Mouse (Mus musculus): ENCODE measurements at regions not wholly inside any gene's neighbourhood (a gene's known extent, or its start where the extent isn't known, plus 50 kb on each side); places are given as distances from the start of the nearest gene placed in this dataset.
"Not testable (repeated sequence)": the region's sequence is repeated elsewhere in the genome, so short reads cannot be mapped to it uniquely, and the experiment has no call there.

DNA sequence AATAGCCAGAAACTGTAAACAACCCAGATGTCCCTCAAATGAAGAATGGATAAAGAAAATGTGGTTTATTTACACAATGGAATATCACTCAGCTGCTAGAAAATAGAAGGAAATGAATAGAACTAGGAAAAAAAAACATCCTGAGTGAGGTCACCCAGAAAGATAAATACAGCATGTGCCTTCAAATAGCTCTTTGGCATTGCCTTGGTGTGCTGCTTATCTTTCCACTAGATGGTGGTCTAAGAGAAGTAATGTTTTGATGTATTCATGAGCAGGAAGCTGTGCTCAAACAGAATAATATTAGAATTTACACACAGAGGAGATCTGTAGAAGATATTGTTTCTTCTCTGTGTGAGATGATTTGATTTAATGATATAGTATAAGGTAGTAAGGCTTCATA is 78.8 kb downstream of the Zfp619 start:
- DNase-seq (ENCODE audit: low spot score), result peak; percentile 22

DNA sequence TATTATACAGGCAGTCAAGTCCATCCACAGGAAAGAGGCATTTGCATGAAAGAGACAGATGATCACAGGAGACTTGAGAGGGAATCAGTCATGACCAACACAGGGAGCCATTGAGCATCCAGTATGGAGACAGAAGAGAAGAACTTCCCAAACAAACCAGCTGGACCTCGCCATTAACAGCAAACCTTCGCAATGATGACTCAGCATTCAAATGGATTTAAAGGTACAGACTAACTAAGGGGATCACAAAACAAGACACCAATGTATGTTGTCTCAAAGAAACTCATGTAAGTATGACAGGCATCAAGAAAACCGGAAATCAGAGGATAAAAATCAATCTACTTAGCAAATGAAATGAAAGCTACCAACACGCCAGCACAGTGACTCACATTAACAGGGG is 96.2 kb downstream of the Zfp619 start:
- DNase-seq (ENCODE audit: low spot score), result no peak

DNA sequence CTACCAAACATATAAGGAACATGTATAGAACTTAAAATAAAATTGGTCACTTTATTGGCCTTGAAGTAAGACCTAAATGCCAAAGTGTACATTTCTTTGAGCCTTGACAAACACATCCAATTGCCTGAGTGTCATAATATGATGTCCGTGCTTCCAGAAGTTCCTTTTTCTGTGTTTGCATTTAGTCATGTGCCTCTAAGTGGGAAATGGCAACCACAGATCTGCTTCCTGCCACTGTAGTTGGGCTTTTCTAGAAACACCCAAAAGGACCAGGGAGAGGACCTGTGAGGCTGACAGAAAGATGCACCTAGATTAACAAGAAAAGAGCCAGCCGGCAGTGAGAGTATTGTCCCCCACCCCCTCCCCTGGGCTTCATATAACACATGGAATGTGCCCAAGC is 97.5 kb downstream of the Zfp619 start:
- DNase-seq (ENCODE audit: low spot score), result no peak

DNA sequence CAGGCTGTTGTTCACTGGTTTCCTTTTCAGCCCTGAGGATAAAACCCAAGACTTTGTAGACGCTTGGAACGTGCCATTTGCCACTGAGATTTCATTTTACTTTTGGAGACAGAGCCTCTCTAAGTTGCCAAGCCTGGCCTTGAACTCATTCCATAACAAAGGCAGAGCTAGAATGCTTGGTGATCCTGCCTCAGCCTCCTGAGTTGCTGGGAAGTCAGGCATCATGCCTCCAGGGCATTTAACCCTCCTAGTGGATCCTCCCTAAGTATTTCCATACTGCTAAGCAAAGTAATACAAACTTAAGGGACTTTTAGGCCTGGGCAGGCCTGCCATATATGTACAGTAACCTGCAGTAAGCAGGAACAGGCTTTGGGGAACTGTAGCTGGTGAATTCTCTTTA is 104.2 kb downstream of the Zfp619 start:
- no peak for DNase-seq (ENCODE audit: low spot score)

DNA sequence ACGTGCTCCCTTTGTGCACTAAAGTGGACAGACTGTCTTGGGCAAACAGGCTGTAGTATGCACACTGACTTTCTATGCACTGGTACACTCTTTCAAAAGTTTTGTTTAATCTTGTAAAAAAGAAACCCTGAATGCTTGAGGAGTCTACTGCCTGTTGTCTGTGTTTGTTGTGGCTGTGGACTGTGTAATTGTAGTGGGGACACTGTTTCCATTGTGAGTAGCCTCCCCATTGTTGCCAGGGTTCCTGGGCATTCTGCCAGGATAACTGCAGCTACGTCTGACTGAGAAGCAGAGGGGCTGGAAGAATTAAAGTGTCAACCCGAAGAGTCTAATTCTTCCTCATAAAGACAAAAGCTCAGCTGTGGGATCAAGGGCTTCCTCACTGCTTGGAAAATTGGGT is 115.3 kb downstream of the Zfp619 start:
- DNase-seq (ENCODE audit: low spot score), result no peak

DNA sequence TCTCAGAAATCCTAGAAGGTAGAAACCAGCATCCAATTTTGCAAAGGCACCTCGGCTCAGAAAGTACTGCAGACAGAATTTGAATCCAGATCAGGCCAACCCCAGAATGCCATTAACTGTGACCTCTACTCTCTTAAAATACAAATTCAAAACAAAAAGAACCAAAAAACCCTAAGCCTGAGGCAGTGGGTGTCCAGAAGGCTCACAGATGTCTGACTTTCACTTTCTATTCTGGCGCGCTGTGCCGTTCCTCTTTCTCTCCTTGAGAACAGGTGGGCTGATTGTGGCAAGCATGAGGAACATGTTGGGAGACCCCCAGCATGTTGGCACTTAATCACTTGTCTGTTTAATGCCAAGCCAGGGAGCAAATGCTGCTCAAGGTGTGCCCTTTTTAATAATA is 124.8 kb downstream of the Zfp619 start:
- no peak for DNase-seq (ENCODE audit: low spot score)

DNA sequence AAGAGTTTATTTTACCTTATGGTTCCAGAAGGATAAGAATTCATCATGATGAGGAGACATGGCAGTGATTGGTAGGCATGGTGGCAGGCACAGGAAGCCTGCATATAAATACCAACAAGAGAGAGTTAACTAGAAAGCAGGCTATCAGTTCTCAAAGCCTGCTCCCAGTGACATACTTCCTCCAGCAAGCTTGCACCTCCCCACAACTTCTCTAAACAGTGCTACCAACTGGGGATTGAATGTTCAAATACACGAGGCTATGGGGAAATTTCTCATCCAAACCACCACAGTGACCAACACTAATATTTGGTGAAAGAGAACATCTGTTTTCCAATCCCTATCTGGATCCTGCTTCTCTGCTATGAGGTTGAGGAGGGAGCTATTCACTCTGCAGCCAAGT is 125.8 kb downstream of the Zfp619 start:
- no peak for DNase-seq (ENCODE audit: low spot score)

DNA sequence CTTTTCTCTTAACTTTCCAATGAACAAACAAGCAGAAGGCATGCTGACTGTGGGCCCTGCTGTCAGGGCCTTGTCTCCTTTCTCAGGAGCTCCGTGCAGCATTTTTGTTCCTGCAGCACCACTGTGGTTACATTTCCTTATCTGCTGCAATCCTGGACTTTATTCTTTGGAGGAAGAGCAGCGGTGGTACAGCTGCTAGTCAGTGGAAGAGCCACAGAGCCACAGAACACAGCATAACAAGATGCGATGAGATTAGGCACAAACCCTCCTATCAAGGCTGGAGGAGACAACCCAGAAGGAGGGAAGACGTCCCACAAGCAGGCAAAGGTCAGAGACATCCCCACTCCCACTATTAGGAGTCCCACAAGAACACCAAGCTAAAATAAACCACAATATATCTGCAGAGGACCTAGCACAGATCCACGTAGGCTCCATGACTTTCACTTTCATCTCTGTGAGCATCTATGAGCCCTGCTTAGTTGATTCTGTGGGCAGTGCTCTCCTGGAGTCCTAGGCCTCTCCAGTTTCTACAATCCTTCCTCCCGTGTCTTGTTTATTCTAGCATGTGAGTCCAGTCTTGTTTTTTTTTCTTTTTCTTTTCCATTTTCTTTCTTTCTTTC is 133.0 kb downstream of the Zfp619 start:
- no peak for DNase-seq (ENCODE audit: low spot score)

DNA sequence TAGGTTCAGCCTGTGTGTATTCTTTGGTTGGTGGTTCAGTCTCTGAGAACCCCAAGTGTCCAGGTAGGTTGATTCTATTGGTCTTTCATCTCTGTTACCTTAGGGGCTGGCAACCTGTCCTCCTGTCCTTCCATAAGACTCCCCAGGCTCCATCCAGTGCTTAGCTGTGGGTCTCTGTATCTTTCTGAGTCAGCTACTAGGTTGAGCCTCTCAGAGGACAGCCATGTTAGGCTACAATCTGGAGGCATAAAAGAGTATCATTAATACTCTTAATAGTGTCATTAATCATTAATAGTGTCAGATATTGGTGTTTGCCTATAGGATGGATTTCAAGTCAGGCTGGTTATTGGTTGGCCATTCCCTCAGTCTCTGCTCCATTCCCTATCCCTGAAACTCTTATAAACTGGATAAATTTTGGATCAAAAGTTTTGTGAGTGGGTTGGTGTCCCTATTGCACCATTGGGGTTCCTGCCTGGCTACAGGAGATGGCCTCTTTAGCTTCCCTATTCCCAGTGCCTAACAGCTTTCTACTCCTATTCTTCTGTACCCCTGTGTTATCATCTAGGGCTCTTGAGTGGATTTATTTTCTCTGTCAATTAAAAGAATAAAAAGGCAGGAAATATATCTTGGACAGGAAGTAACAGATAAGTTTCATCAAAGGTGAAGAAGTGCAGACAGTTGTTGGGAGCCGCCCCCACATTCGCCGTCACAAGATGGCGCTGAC is 137.2 kb downstream of the Zfp619 start:
- no peak for DNase-seq (ENCODE audit: low spot score)

DNA sequence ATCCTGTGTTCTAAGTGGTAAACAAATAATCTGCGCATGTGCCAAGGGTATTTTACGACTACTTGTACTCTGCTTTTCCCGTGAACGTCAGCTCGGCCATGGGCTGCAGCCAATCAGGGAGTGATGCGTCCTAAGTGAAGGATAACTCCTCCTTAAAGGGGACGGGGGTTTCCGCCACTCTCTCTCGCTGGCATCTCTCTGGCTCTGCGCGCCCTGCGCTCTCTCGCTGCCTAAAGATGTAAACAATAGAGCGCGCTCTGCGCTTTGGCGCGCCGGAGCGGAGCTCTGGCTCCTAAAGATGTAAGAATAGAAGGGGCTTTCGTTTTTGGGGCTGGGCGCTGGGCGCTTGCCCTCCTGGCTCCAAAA is 137.7 kb downstream of the Zfp619 start:
- not testable (repeated sequence) for DNase-seq (ENCODE audit: low spot score)

DNA sequence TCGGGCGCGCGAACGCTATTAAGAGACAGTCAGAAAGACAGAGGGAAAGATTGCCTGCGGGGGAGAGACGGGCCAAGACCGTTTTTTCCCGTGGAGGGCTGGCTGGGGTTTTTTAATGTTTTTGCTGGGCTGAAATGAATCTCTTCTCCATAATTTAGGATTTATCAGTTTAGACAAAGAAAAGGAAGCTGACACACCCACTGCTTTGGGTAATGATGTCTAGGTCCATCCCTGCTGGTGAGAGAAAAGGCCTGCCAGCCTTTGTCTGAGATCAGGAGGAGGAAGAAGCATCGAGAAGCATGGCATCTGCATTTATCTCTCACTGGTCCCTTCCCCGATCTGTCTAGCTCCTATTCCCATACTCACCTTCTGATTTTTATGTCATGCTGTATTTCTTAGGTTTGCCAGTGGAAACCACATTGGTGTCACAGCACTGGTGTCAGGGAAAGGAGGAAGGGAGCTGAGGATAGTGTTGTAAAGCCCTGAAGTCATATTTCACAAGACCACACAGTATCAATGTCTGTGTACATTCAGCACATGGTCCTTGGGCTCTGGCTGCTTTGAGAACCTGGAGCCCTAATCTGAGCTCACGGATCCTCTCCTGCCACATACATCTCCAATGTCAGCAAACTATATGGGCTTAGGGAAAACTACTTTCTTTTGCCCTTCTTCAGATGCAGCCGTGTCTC is 138.3 kb downstream of the Zfp619 start:
- no peak for DNase-seq (ENCODE audit: low spot score)

DNA sequence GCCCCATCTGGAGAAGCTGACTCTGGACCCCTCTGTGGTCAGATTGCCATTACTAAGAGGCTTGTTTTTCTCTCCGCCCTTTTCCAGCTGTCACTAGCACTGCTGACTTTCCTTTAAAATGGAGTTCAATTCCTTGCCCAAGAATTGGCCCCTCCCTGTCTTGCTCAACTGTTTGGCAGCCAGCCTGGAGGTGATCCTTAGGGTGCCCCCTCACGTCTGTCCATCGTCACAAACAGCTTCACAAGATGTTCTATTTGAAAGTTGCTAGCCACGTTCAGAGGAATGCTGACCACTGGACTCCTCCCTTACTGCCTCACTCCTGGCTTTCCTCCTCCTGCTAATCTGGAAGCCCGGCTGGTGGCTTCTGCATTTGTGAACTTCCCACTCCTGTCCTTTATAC is 142.0 kb downstream of the Zfp619 start:
- DNase-seq (ENCODE audit: low spot score), result no peak

DNA sequence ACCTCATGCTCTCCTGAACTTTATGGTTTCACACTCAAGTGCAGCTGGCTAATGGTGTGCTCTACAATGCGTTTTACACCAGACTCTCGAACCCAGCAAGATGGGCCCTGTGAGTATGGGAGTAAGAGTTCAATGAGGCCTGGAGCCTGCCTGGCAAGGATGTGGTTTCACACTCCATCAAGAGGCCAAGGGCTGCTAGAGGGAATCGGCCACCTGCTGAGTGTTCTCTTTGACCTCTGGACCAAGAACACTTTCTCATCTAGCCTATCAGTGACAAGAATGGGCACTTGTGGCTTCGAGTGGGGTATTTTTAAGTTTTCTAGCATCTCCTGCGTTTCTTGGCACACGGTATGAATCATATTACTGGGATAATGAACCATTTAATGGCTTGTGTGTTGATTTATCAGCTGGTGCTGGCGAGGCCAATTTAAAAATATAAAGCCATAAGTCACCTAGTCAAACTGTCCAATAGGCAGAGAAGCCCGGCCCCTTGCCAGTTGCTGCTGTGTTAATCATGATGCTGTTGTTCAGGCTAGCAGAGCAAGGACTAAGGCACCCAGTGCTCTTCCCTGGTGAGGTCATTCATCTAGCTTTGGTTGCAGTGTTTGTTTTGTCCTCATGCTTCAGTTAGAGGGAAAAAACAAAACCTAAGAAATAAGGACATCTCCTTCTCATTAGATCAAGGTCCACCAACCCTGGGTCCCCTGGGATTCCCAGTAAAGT is 157.7 kb downstream of the Zfp619 start:
- no peak for DNase-seq (ENCODE audit: low spot score)

DNA sequence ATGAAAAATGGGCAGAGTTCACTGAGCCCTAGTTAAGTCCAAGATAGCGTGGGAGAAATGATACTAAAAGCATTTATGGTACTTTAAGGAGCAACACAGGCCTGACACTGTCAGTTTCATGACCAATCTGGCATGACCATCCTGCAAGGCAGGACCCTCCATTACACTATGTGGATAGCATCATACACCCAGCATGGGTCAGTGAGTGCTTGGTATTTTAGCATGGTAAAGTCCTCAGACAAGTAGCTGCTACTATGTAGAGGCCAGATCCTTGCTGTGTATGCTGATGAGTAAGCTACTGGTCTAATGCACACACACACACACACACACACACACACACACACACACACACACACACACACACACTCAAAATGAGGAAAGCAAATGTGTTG is 158.3 kb downstream of the Zfp619 start:
- no peak for DNase-seq (ENCODE audit: low spot score)

DNA sequence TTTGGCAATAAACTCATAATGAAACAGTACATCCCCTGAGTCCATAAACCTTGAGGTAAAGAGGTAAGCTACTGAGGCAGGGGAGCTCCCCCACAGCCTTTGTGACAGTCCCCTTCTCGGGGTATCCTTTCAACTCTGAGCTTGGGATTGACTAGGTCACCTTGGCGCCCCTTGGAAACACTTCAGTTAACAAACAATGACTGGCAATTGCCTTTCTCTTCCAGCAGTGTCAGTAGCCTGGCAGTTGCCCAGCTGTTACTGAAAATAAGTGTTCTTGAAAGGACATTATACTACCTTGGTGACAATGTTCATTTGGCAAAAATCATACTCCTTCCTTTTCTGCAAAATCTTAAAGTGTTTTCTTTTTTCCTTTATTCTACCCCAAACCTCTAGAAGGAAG is 162.8 kb downstream of the Zfp619 start:
- no peak for DNase-seq (ENCODE audit: low spot score)

DNA sequence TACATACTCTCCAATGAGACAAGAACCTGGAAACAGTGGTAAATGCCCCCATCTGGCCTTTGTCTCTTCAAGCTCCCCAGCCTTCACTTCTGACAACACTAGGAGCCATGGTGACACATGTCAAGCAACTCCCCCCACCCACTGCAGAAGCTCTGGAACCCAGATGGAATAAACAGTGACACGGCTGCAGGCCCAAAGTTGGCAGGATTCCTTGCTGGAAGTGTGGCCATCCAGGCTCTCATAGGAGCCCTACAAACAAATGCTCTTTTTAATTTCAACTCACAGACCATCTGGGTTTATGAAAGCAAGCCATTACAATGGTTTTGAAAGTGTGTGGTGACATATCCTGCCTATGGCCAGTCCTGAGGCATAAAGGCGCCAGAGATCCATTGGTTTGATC is 179.0 kb downstream of the Zfp619 start:
- DNase-seq (ENCODE audit: low spot score), result no peak

DNA sequence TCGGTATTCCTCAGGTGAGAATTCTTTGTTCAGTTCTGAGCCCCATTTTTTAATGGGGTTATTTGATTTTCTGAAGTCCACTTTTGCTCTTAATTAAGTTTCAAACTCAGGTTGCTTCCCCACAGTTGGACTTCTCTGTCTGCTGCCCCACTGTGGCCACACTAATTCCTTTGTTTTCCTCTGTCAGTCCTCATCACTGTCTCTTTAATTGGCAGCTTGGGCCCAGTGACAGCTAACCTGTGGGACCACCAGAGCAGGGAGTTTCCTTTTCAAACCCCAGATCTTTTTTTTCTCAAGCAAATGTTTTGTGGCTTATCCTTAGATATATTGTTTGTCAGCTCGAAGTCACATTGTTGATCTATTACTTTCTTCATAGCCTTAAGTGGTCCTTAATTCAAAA is 183.9 kb downstream of the Zfp619 start:
- peak; percentile 82 for DNase-seq (ENCODE audit: low spot score)

DNA sequence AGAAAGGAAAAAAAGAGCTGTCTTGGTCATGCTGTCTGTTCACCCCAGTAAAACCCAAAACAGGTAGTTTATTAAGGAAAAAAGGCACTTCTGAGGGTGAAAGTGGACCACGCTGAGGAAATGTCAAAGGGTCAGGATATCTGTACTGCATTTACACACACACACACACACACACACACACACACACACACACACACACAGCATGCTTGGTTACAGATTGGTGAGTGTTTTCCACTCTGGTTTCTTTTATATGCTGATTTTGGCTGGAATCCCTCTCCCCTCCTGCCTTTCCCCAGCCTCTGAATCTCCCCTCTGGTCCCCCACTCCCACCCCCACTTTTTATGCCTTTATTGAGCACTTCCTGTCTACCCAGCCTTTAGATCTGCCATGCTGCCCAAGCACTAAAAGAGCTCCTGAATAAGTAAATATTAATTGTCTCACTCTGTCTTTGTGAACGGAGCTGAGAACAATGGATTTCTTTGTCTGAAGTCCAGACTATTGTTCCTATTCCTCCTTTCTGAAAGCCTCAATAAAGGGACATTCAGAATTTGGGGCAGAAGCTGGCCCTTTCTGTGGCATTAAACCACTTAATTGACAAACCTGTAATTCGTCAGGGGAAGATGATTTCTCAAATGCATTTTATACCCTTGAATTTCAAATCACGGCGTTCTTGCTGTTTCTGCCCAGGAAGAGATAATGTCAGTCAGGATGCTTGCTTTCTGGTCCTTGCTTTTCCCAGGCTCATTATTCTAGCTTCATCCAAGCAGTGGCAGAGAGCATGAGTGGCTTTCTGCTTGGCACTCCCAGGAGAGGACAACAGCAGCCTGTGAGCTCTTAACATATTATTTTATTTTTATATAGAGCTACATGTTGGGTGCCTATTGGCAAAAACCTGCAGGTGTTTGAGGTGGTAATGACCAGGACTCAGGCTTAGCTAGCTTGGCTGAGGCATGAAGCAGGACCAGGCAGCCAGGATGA is 187.8 kb downstream of the Zfp619 start:
- DNase-seq (ENCODE audit: low spot score), result peak; percentile 72

DNA sequence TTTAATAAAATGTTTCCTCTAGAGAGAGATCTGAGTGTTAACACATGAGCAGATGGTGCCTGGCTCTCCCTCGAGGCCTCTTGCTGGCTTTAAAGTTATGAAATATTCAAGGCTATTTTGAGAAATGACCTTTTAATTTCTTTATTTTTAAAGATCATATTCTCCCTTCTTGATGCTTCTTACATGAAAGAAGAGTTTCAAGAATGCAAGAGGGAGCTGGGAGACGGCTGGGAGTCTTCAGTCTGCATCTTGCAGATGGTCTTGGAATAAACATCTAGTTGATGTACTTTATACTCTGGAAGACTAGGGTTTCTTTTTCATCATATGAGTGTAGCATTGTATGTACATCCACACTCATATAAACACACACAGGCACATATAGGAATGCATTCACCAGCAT is 189.0 kb downstream of the Zfp619 start:
- DNase-seq (ENCODE audit: low spot score), result peak; percentile 17

DNA sequence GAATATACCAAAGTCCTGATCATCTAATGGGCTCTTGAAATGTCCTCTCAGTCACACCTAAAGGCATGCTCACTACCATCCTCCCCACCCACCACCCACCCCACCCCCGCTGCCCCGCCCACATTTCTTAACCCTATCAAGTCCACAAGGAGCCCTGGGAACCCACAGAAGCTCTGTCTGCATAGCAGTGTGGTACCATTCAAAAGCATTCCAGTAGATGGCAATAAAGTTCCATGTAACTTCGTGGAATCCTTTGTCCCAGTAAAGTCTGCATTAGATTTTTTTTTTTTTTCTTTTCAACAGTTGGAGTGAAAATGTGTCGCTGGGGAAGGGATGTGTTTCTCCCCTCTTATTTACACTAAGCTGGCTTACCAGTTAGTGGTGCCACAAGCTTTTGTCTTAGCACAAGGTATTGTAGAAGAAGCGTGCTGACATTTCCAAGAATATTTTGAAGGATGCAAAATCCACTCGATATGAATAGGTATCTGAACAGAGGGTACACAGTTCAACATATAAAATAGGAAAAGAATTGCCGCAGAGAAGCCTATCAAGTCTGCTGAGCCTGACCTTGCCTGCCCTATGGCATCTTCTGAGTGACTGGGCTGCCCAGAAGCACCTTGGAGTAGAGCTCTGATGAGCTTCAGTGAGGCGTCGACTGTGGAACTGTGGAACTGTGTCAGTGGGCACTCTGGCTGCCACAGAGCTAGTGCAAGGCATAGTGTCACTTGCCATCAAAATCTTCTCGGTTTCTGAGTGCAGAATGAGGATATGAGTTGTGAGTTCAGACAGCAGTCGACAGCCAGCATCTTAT is 199.0 kb downstream of the Zfp619 start:
- peak; percentile 73 for DNase-seq (ENCODE audit: low spot score)

All from retina, embryonic 14.5 days (tissue).